Comparison of ENCODE assay signal across 23 mouse cellular contexts in the genomic region with DNA sequence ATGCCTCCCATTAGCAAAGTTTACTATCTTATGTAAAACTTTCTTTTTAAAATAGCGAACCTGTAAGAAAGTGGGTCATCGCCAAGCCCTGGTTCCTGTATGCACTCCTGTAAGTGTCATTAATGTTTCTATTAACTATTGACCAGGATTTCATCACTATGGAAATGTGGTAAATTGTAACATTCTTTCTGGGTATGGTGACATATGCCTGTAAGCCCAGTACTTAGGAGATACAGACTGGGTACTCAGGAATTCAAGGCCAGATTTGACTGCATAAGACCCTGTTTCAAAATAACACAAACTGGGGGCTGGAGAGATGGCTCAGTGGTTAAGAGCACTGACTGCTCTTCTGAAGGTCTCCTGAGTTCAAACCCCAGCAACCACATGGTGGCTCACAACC. TPM values are rescaled to one million over a fixed set of nuclear protein-coding genes. Genes with fewer than 3 reads are reported as not detected.
"Had no signal": no experiment of that assay in that cellular context is flagged by ENCODE, and none has a peak within 500 bp of the region (broad histone marks: within the 10 kb centered on the region; RNA-seq: fewer than 3 reads in every experiment).

No protein-coding gene starts in this region.

- H3K27ac ChIP-seq: liver, embryonic 14.5 days; midbrain, embryonic 12.5 days; midbrain, embryonic 15.5 days; neural tube, embryonic 12.5 days; stomach, embryonic 15.5 days; stomach, postnatal 0 days had no signal

- H3K4me2 ChIP-seq: lung, embryonic 14.5 days; midbrain, embryonic 12.5 days; midbrain, embryonic 15.5 days; neural tube, embryonic 12.5 days; stomach, embryonic 15.5 days had no signal

- H3K27me3 ChIP-seq: megakaryocyte, embryonic 14.5 days; midbrain, embryonic 12.5 days; midbrain, embryonic 15.5 days; neural tube, embryonic 12.5 days; stomach, embryonic 15.5 days had no signal

- ATAC-seq: midbrain, embryonic 15.5 days had no signal

- H3K36me3 ChIP-seq: midbrain, embryonic 12.5 days; midbrain, embryonic 15.5 days; neural tube, embryonic 12.5 days; stomach, embryonic 15.5 days had no signal

- H3K4me3 ChIP-seq: megakaryocyte, embryonic 14.5 days; midbrain, embryonic 12.5 days; midbrain, embryonic 15.5 days; neural tube, embryonic 12.5 days; stomach, embryonic 15.5 days had no signal

- H3K9me3 ChIP-seq: megakaryocyte, embryonic 14.5 days; midbrain, embryonic 12.5 days; midbrain, embryonic 15.5 days; neural tube, embryonic 12.5 days; stomach, embryonic 15.5 days had no signal

- DNase-seq: lung, adult 18-20 months; lung, embryonic 14.5 days; lung, postnatal 10 days; lung, postnatal 4 days; right cerebral cortex, postnatal 14 days; thymus, adult 18-20 months; thymus, postnatal 14 days; thymus, postnatal 36 days had no signal

- H3K4me1 ChIP-seq: midbrain, embryonic 12.5 days; midbrain, embryonic 15.5 days; neural tube, embryonic 12.5 days; stomach, embryonic 15.5 days had no signal

- H3K9ac ChIP-seq: liver, embryonic 14.5 days; lung, embryonic 14.5 days; midbrain, embryonic 12.5 days; midbrain, embryonic 15.5 days; neural tube, embryonic 12.5 days; stomach, embryonic 15.5 days had no signal

RNA-seq across cellular contexts. Expression of gene Tmbim7, which starts 14.2 kb away (rescaled TPM):
- total RNA-seq: midbrain, postnatal 0 days; monocyte, adult 5-6 weeks; neutrophil, adult 5-6 weeks had no signal
- polyA plus RNA-seq: liver, embryonic 14.5 days; liver, embryonic 16.5 days; lung, embryonic 14.5 days; lung, embryonic 16.5 days; midbrain, embryonic 15.5 days; midbrain, postnatal 0 days; neural tube, embryonic 12.5 days; neural tube, embryonic 14.5 days; spleen, adult 2 months; stomach, embryonic 15.5 days; stomach, postnatal 0 days; thymus, postnatal 0 days had no signal
